Mouse (Mus musculus): ENCODE data around the gene Actr10.

GRCm38 (mm10) chr12:70898450-70898849 is 39.2 kb upstream of the Actr10 start:
- TF ChIP-seq CTCF (IDR thresholded peaks at IDR 0.05; ENCODE audit: extremely low read depth, insufficient read depth, low read length) (no peak), POLR2A (IDR thresholded peaks at IDR 0.05; ENCODE audit: extremely low read depth, insufficient read depth, low read length) (no peak)

All from cortical plate, adult 2 months (tissue).